Mouse (Mus musculus): ENCODE measurements around the gene Dennd1a. TPM values are rescaled to one million over a fixed set of nuclear protein-coding genes. Genes with fewer than 3 reads are reported as not detected.

Dennd1a gene
- polyA plus RNA-seq, 1 experiment from 2014 or later, result 10.3 TPM

- 83% methylated on average over 8 of the region's 8 CpGs for WGBS
- no peak for ATAC-seq
- no peak for TF ChIP-seq CTCF (IDR thresholded peaks at IDR 0.05; ENCODE audit: low read depth)
Observed at GRCm38 (mm10) chr2:37814820-37815361, 472.3 kb downstream of the Dennd1a start.

DNA sequence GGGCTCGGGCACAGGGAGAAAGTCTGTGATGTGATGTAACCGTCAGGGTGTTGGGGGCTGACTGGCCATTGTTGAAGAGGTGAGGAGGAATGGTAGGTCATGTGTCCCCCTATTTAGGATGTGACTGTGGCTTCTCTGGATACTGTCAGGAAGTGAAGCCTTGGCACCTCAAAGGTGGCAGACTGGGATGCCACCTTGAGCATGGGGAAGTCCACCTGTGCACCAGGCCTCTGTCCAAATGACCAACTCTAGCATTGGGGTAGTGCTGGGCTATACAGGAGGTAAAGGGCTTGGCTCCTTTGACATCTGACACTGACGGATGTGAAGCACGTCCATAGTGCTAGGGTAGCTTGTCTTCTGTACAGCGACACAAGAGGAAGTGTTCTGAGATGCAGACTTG lies 474.8 kb downstream of the Dennd1a start:
- H3K9me3 ChIP-seq (ENCODE audit: control insufficient read depth), result no peaks in the 10 kb centered on the region
- TF ChIP-seq CTCF (IDR thresholded peaks at IDR 0.05; ENCODE audit: low read depth), result no peak
- 88% methylated on average over 5 of the region's 5 CpGs for WGBS
- H3K27me3 ChIP-seq (replicated peaks; ENCODE audit: control insufficient read depth, insufficient read depth, low read length), result no peaks in the 10 kb centered on the region
- peaks cover 27% of the 10 kb centered on the region for H3K36me3 ChIP-seq (ENCODE audit: control insufficient read depth, insufficient read depth)
- H3K4me2 ChIP-seq (replicated peaks; ENCODE audit: low read depth), result no peak overlapping the region
- H3K9ac ChIP-seq (ENCODE audit: low read depth, low read length), result no peak overlapping the region
- H3K4me3 ChIP-seq (ENCODE audit: low read depth, low read length), result no peak overlapping the region
- no peak for ATAC-seq
- no peak overlapping the region for H3K27ac ChIP-seq (ENCODE audit: low read depth, low read length)
- no peaks in the 10 kb centered on the region for H3K4me1 ChIP-seq (replicated peaks; ENCODE audit: control insufficient read depth, insufficient read depth, low read length)

More at GRCm38 (mm10) chr2:37814820-37815361, 472.3 kb downstream of the Dennd1a start:
- Histone ChIP-seq H3K9ac (ENCODE audit: low read depth, low read length) (no peak overlapping the region), H3K4me3 (ENCODE audit: low read depth, low read length) (no peak overlapping the region), H3K9me3 (ENCODE audit: control insufficient read depth) (no peaks in the 10 kb centered on the region), H3K4me2 (replicated peaks; ENCODE audit: low read depth) (no peak overlapping the region), H3K27me3 (replicated peaks; ENCODE audit: control insufficient read depth, insufficient read depth, low read length) (no peaks in the 10 kb centered on the region), H3K27ac (ENCODE audit: low read depth, low read length) (no peak overlapping the region), H3K36me3 (ENCODE audit: control insufficient read depth, insufficient read depth) (peaks cover 22% of the 10 kb centered on the region), H3K4me1 (replicated peaks; ENCODE audit: control insufficient read depth, insufficient read depth, low read length) (no peaks in the 10 kb centered on the region)

DNA sequence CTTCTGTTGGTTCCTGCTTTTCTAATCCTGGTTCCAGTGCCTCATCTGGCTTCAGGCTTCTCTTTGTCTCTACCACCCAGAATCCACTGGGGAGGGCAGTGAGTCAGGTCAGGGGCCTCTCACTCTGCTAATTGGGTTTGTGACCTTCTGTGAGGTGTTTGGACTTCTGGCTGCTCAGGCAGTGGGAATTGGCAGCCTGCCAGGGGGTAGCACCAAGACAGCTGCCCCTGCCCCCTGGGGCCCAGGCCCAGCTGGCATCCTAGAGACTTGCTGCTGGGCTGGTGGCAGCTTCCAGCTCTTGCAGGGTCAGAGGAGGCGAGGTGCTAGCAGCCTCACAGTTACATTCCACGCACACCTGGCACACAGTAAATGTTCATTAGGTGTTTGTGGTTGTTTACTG lies 475.5 kb downstream of the Dennd1a start:
- Histone ChIP-seq H3K27me3 (replicated peaks; ENCODE audit: control insufficient read depth, insufficient read depth, low read length) (no peaks in the 10 kb centered on the region), H3K9ac (ENCODE audit: low read depth, low read length) (no peak overlapping the region), H3K27ac (ENCODE audit: low read depth, low read length) (no peak overlapping the region), H3K9me3 (ENCODE audit: control insufficient read depth) (no peaks in the 10 kb centered on the region), H3K4me2 (replicated peaks; ENCODE audit: low read depth) (no peak overlapping the region), H3K36me3 (ENCODE audit: control insufficient read depth, insufficient read depth) (peaks cover 25% of the 10 kb centered on the region), H3K4me3 (ENCODE audit: low read depth, low read length) (no peak overlapping the region), H3K4me1 (replicated peaks; ENCODE audit: control insufficient read depth, insufficient read depth, low read length) (no peaks in the 10 kb centered on the region)
- 76% methylated on average over 2 of the region's 2 CpGs for WGBS
- no peak for ATAC-seq
- TF ChIP-seq CTCF (IDR thresholded peaks at IDR 0.05; ENCODE audit: low read depth), result no peak

DNA sequence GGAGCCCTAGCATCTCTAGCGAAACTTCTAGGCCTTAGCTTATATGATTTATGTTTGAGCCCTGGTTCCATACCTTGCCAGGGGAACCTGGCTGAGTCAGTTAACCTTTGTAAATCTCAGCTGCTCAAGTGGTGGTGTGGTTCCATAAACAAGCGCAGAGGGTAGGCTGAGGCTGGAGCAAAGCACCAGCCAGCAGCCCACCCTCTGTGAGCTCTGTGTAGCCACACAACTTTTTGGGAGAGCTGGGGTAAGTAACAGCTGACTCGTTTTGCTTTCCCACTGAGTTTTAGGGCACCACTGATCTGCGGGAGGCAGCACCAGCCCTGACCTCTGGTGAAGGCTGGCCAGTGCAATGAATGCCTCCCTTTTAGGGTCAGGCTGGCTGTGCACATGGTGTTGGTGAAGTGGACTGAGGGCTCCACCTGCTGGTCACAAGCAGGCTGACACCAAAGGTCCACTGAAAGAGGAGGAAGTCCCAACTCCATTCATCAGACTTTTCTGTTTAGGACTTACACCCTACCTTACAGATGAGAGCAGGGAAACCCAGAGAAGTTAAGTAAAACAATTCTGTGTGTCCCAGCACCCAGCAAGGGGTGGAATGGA lies 484.5 kb downstream of the Dennd1a start:
- Histone ChIP-seq H3K9ac (ENCODE audit: low read depth, low read length) (no peak overlapping the region), H3K36me3 (ENCODE audit: control insufficient read depth, insufficient read depth) (peaks cover 21% of the 10 kb centered on the region), H3K4me1 (replicated peaks; ENCODE audit: control insufficient read depth, insufficient read depth, low read length) (no peaks in the 10 kb centered on the region), H3K4me2 (replicated peaks; ENCODE audit: low read depth) (no peak overlapping the region), H3K9me3 (ENCODE audit: control insufficient read depth) (no peaks in the 10 kb centered on the region), H3K27ac (ENCODE audit: low read depth, low read length) (no peak overlapping the region), H3K27me3 (replicated peaks; ENCODE audit: control insufficient read depth, insufficient read depth, low read length) (no peaks in the 10 kb centered on the region), H3K4me3 (ENCODE audit: low read depth, low read length) (no peak overlapping the region)
- peak; percentile 53 for ATAC-seq
- 49% methylated on average over 4 of the region's 4 CpGs for WGBS
- TF ChIP-seq CTCF (IDR thresholded peaks at IDR 0.05; ENCODE audit: low read depth), result peak; percentile 97

- no peaks in the 10 kb centered on the region for H3K4me1 ChIP-seq (replicated peaks; ENCODE audit: control insufficient read depth, insufficient read depth, low read length)
- WGBS, result 80% methylated on average over 4 of the region's 4 CpGs
- H3K36me3 ChIP-seq (ENCODE audit: control insufficient read depth, insufficient read depth), result peaks cover 21% of the 10 kb centered on the region
- no peak overlapping the region for H3K4me3 ChIP-seq (ENCODE audit: low read depth, low read length)
- H3K9me3 ChIP-seq (ENCODE audit: control insufficient read depth), result no peaks in the 10 kb centered on the region
- no peak overlapping the region for H3K9ac ChIP-seq (ENCODE audit: low read depth, low read length)
- no peaks in the 10 kb centered on the region for H3K27me3 ChIP-seq (replicated peaks; ENCODE audit: control insufficient read depth, insufficient read depth, low read length)
- no peak for TF ChIP-seq CTCF (IDR thresholded peaks at IDR 0.05; ENCODE audit: low read depth)
- no peak overlapping the region for H3K4me2 ChIP-seq (replicated peaks; ENCODE audit: low read depth)
- ATAC-seq, result no peak
- no peak overlapping the region for H3K27ac ChIP-seq (ENCODE audit: low read depth, low read length)
Observed at GRCm38 (mm10) chr2:37801687-37802086, 485.5 kb downstream of the Dennd1a start.

GRCm38 (mm10) chr2:37799137-37799536 lies 488.1 kb downstream of the Dennd1a start:
- no peak overlapping the region for H3K27ac ChIP-seq (ENCODE audit: low read depth, low read length)
- H3K4me1 ChIP-seq (replicated peaks; ENCODE audit: control insufficient read depth, insufficient read depth, low read length), result 0 out of 2 replicates have a peak, but pooled peaks cover 2% of the 10 kb centered on the region
- H3K4me2 ChIP-seq (replicated peaks; ENCODE audit: low read depth), result no peak overlapping the region
- TF ChIP-seq CTCF (IDR thresholded peaks at IDR 0.05; ENCODE audit: low read depth), result no peak
- H3K36me3 ChIP-seq (ENCODE audit: control insufficient read depth, insufficient read depth), result peaks cover 21% of the 10 kb centered on the region
- no peaks in the 10 kb centered on the region for H3K27me3 ChIP-seq (replicated peaks; ENCODE audit: control insufficient read depth, insufficient read depth, low read length)
- no peak overlapping the region for H3K9ac ChIP-seq (ENCODE audit: low read depth, low read length)
- ATAC-seq, result no peak
- no peaks in the 10 kb centered on the region for H3K9me3 ChIP-seq (ENCODE audit: control insufficient read depth)
- WGBS, result 76% methylated on average over 6 of the region's 6 CpGs
- no peak overlapping the region for H3K4me3 ChIP-seq (ENCODE audit: low read depth, low read length)
